Mouse (Mus musculus) Patski (cell line): ENCODE measurements at regions not wholly inside any gene's neighbourhood (a gene's known extent, or its start where the extent isn't known, plus 50 kb on each side); places are given as distances from the start of the nearest gene placed in this dataset.
A peak's percentile ranks its signal among the peaks of the same experiment; 100 is the strongest.

Source experiments
- ATAC-seq: fragments of 100-300 bp; one replicate; pipeline ENCODE4 v1.8.0; 2021
- CTCF ChIA-PET: fragments of 350-600 bp; sonication (Branson Sonifier 250); formaldehyde crosslinking; loops from one replicate; lab custom pipeline; 2022; ENCODE audit warnings: inconsistent platforms; lab: Charles Lee
- POLR2A ChIA-PET: fragments of 350-600 bp; sonication (Branson Sonifier 250); formaldehyde crosslinking; loops from one replicate; lab custom pipeline; 2022; ENCODE audit warnings: antibody characterized with exemption, inconsistent platforms; lab: Charles Lee
- DNase-seq: peaks from one replicate; pipeline ENCODE4 v3.0.0-alpha.2; 2011; ENCODE audit warnings: low read depth, low spot score
- H3K27me3 ChIP-seq: fragments of 371-371 bp; one replicate; pipeline ENCODE4 v1.5.1; 2021
- CTCF ChIP-seq: fragments of 100-300 bp; IDR thresholded peaks from one replicate; pipeline ENCODE4 v1.5.1; 2021
- in situ Hi-C: fragments of 300-500 bp; cut with MboI; formaldehyde crosslinking; loops from 3 replicates; pipeline ENCODE4 v1.11.1; 2018; ENCODE audit warnings: low pct_unique_long_range_greater_than_20kb, mixed read lengths

- ChIA-PET CTCF (interaction anchor here (0.9 to 1.1 kb wide), 2 partner anchors 8 to 495 kb away, joined by 3 to 4 read pairs; no protein-coding TSS in a partner anchor), POLR2A (no interaction called here)
- ATAC-seq (peak; percentile 73), DNase-seq (peak; percentile 25)
- H3K27me3 ChIP-seq: no peaks in the 10 kb centered on the region
- no peak for TF ChIP-seq CTCF
- in situ Hi-C loops: no loop called here
Measured at GRCm38 (mm10) chr10:25714041-25714440, 178.0 kb upstream of the Smlr1 start.

GRCm38 (mm10) chr10:25707951-25708350 lies 171.9 kb upstream of the Smlr1 start:
- TF ChIP-seq CTCF: no peak
- no peaks in the 10 kb centered on the region for H3K27me3 ChIP-seq
- in situ Hi-C loops: no loop called here
- ChIA-PET POLR2A (no interaction called here), CTCF (no interaction called here)
- DNase-seq (no peak), ATAC-seq (no peak)

GRCm38 (mm10) chr10:25702146-25702545 lies 166.1 kb upstream of the Smlr1 start:
- in situ Hi-C loops: no loop called here
- no peak for TF ChIP-seq CTCF
- ATAC-seq (no peak), DNase-seq (no peak)
- ChIA-PET CTCF (interaction anchor here (1.3 kb wide), 1 partner anchor 39 kb away, joined by 3 read pairs; no protein-coding TSS in a partner anchor), POLR2A (no interaction called here)
- no peaks in the 10 kb centered on the region for H3K27me3 ChIP-seq

GRCm38 (mm10) chr10:25695798-25696197 lies 159.7 kb upstream of the Smlr1 start:
- in situ Hi-C loops: no loop called here
- no peak for TF ChIP-seq CTCF
- DNase-seq (no peak), ATAC-seq (peak; percentile 90)
- ChIA-PET POLR2A (no interaction called here), CTCF (interaction anchor here (1.6 to 1.8 kb wide), 3 partner anchors 8 to 444 kb away, joined by 3 to 6 read pairs (median 5); no protein-coding TSS in a partner anchor)
- no peaks in the 10 kb centered on the region for H3K27me3 ChIP-seq

GRCm38 (mm10) chr10:25681243-25681642 lies 145.2 kb upstream of the Smlr1 start:
- no peak for DNase-seq
- TF ChIP-seq CTCF: peak; percentile 83
- in situ Hi-C loops: loop anchor here (5.0 to 10.0 kb wide), 2 partner anchors 456 to 654 kb away; no protein-coding TSS in a partner anchor
- peak; percentile 39 for ATAC-seq
- H3K27me3 ChIP-seq: no peaks in the 10 kb centered on the region
- POLR2A ChIA-PET: interaction anchor here (0.8 kb wide), 1 partner anchor 533 kb away, joined by 3 read pairs; no protein-coding TSS in a partner anchor
- CTCF ChIA-PET: interaction anchor here (1.2 kb wide), 1 partner anchor 458 kb away, joined by 8 read pairs; no protein-coding TSS in a partner anchor

GRCm38 (mm10) chr10:25677889-25678288 lies 141.8 kb upstream of the Smlr1 start:
- no peak for TF ChIP-seq CTCF
- CTCF ChIA-PET: no interaction called here
- H3K27me3 ChIP-seq: no peaks in the 10 kb centered on the region
- in situ Hi-C loops: loop anchor here (5.0 kb wide), 2 partner anchors 399 to 411 kb away; partner anchors contain the start of genes Gm9767 and Tmem200a
- no peak for DNase-seq
- POLR2A ChIA-PET: interaction anchor here (0.6 kb wide), 2 partner anchors 199 to 394 kb away, joined by 6 read pairs; no protein-coding TSS in a partner anchor
- no peak for ATAC-seq

GRCm38 (mm10) chr10:25675368-25675767 lies 139.3 kb upstream of the Smlr1 start:
- POLR2A ChIA-PET: no interaction called here
- CTCF ChIA-PET: no interaction called here
- in situ Hi-C loops: loop anchor here (5.0 kb wide), 2 partner anchors 402 to 408 kb away; partner anchors contain the start of genes Gm9767 and Tmem200a
- ATAC-seq (no peak), DNase-seq (no peak)
- no peak for TF ChIP-seq CTCF
- no peaks in the 10 kb centered on the region for H3K27me3 ChIP-seq

- CTCF ChIA-PET: no interaction called here
- ATAC-seq: no peak
- in situ Hi-C loops: no loop called here
- no peaks in the 10 kb centered on the region for H3K27me3 ChIP-seq
- no peak for TF ChIP-seq CTCF
- no peak for DNase-seq
- POLR2A ChIA-PET: no interaction called here
Measured at GRCm38 (mm10) chr10:25670061-25670460, 134.0 kb upstream of the Smlr1 start.

- in situ Hi-C loops: no loop called here
- H3K27me3 ChIP-seq: no peaks in the 10 kb centered on the region
- CTCF ChIA-PET: interaction anchor here (1.0 to 1.2 kb wide), 2 partner anchors 9 to 41 kb away, joined by 3 to 4 read pairs; no protein-coding TSS in a partner anchor
- TF ChIP-seq CTCF: no peak
- ATAC-seq: peak; percentile 79
- DNase-seq: peak; percentile 13
- POLR2A ChIA-PET: no interaction called here
Measured at GRCm38 (mm10) chr10:25652742-25653563, 116.9 kb upstream of the Smlr1 start.

- ChIA-PET POLR2A (no interaction called here), CTCF (interaction anchor here (1.2 to 1.6 kb wide), 2 partner anchors 9 to 13 kb away, joined by 3 to 4 read pairs; no protein-coding TSS in a partner anchor)
- in situ Hi-C loops: no loop called here
- peak; percentile 23 for TF ChIP-seq CTCF
- ATAC-seq: no peak
- no peaks in the 10 kb centered on the region for H3K27me3 ChIP-seq
- DNase-seq: no peak
Measured at GRCm38 (mm10) chr10:25647740-25648139, 111.7 kb upstream of the Smlr1 start.
